Mouse (Mus musculus) kidney, embryonic 15.5 days (tissue): ENCODE results near the gene Il4ra. TPM values are rescaled to one million over a fixed set of nuclear protein-coding genes. Genes with fewer than 3 reads are reported as not detected.

Experiments used
- polyA plus RNA-seq: library from polyadenylated mRNA; unstranded; fragments of >200 nt; fragmentation: Nextera tagmentation; extraction: Ambion mirVana; gene quantifications from 2 replicates; pipeline ENCODE4 v1.2.1, GENCODE M21; 2015

The Il4ra gene
- polyA plus RNA-seq, 1 experiment from 2014 or later: 10.4 TPM

Other genes starting within 250 kb of the Il4ra start
- 11.8 and 13.7 TPM in 2 replicates for gene Kdm8, start 107.4 kb upstream of the Il4ra start, polyA plus RNA-seq
- gene Nsmce1, start 60.5 kb upstream of the Il4ra start, polyA plus RNA-seq: 143 TPM in 2 replicates
- gene Il21r, start 51.3 kb downstream of the Il4ra start, polyA plus RNA-seq: 0.24 and 0.31 TPM in 2 replicates
- gene Gtf3c1, start 155.7 kb downstream of the Il4ra start, polyA plus RNA-seq: 28.2 and 30.6 TPM in 2 replicates
- gene D430042O09Rik, start 155.8 kb downstream of the Il4ra start, polyA plus RNA-seq: 9.3 and 10.1 TPM in 2 replicates